Mouse (Mus musculus): ENCODE measurements around the gene Gm3248. TPM values are rescaled to one million over a fixed set of nuclear protein-coding genes. Genes with fewer than 3 reads are reported as not detected.
"Not testable (repeated sequence)": the region's sequence is repeated elsewhere in the genome, so short reads cannot be mapped to it uniquely, and the experiment has no call there.

Gm3248 gene
- total RNA-seq (2017), result not detected in 2 replicates

GRCm38 (mm10) chr14:5961635-5962034 lies at the start of gene Gm3248:
Gene Gm3248, minus strand, starts transcription at chr14:5961745.
- not testable (repeated sequence) for ATAC-seq (replicated peaks in 1 of 2; ENCODE audit: insufficient read depth in 1 of 2, low FRiP score in 2 of 2, low TSS enrichment in 1 of 2, low read depth in 1 of 2, poor library complexity in 2 of 2, severe bottlenecking in 2 of 2)

GRCm38 (mm10) chr14:5987136-5987535 lies 25.6 kb upstream of the Gm3248 start:
- not testable (repeated sequence) for ATAC-seq (replicated peaks in 1 of 2; ENCODE audit: insufficient read depth in 1 of 2, low FRiP score in 2 of 2, low TSS enrichment in 1 of 2, low read depth in 1 of 2, poor library complexity in 2 of 2, severe bottlenecking in 2 of 2)

- ATAC-seq (replicated peaks in 1 of 2; ENCODE audit: insufficient read depth in 1 of 2, low FRiP score in 2 of 2, low TSS enrichment in 1 of 2, low read depth in 1 of 2, poor library complexity in 2 of 2, severe bottlenecking in 2 of 2), result not testable (repeated sequence)
Measured at GRCm38 (mm10) chr14:5979037-5979436, 17.5 kb upstream of the Gm3248 start, which contains the start of gene Gm3453. Gene Gm3453, minus strand, starts transcription at chr14:5979137.

GRCm38 (mm10) chr14:5962441-5962840 lies 896 bp upstream of the Gm3248 start:
- ATAC-seq (replicated peaks in 1 of 2; ENCODE audit: insufficient read depth in 1 of 2, low FRiP score in 2 of 2, low TSS enrichment in 1 of 2, low read depth in 1 of 2, poor library complexity in 2 of 2, severe bottlenecking in 2 of 2), result not testable (repeated sequence)

- not testable (repeated sequence) for ATAC-seq (replicated peaks in 1 of 2; ENCODE audit: insufficient read depth in 1 of 2, low FRiP score in 2 of 2, low TSS enrichment in 1 of 2, low read depth in 1 of 2, poor library complexity in 2 of 2, severe bottlenecking in 2 of 2)
Measured at GRCm38 (mm10) chr14:5961102-5961501, 443 bp downstream of the Gm3248 start.

- not testable (repeated sequence) for ATAC-seq (replicated peaks in 1 of 2; ENCODE audit: insufficient read depth in 1 of 2, low FRiP score in 2 of 2, low TSS enrichment in 1 of 2, low read depth in 1 of 2, poor library complexity in 2 of 2, severe bottlenecking in 2 of 2)
Measured at GRCm38 (mm10) chr14:5960479-5960878, 1.1 kb downstream of the Gm3248 start.

GRCm38 (mm10) chr14:5923276-5923675 lies 38.3 kb downstream of the Gm3248 start:
- not testable (repeated sequence) for ATAC-seq (replicated peaks in 1 of 2; ENCODE audit: insufficient read depth in 1 of 2, low FRiP score in 2 of 2, low TSS enrichment in 1 of 2, low read depth in 1 of 2, poor library complexity in 2 of 2, severe bottlenecking in 2 of 2)

- not testable (repeated sequence) for ATAC-seq (replicated peaks in 1 of 2; ENCODE audit: insufficient read depth in 1 of 2, low FRiP score in 2 of 2, low TSS enrichment in 1 of 2, low read depth in 1 of 2, poor library complexity in 2 of 2, severe bottlenecking in 2 of 2)
Measured at GRCm38 (mm10) chr14:5918330-5918942, 43.1 kb downstream of the Gm3248 start.

- ATAC-seq (replicated peaks in 1 of 2; ENCODE audit: insufficient read depth in 1 of 2, low FRiP score in 2 of 2, low TSS enrichment in 1 of 2, low read depth in 1 of 2, poor library complexity in 2 of 2, severe bottlenecking in 2 of 2), result not testable (repeated sequence)
Measured at GRCm38 (mm10) chr14:5913701-5914100, 47.8 kb downstream of the Gm3248 start.

Other genes starting within 250 kb of the Gm3248 start
- gene Gm3373, start 220.2 kb downstream of the Gm3248 start, total RNA-seq (2017), result 0.13 TPM in 1 of 2 replicates, not detected in the other
- gene Gm3383, start 153.8 kb downstream of the Gm3248 start, total RNA-seq (2017), result 1.8 and 3.8 TPM in 2 replicates
- gene Gm3424, start 131.4 kb downstream of the Gm3248 start, total RNA-seq (2017), result not detected in 2 replicates
- gene Gm8237, start 81.4 kb downstream of the Gm3248 start, total RNA-seq (2017), result not detected in 2 replicates
- gene Gm3453, start 17.4 kb upstream of the Gm3248 start, total RNA-seq (2017), result not detected in 2 replicates
- not detected in 2 replicates for gene Gm6337, start 96.5 kb upstream of the Gm3248 start, total RNA-seq (2017)
- gene Gm8206, start 132.2 kb upstream of the Gm3248 start, total RNA-seq (2017), result not detected in 2 replicates
- gene Gm3468, start 146.9 kb upstream of the Gm3248 start, total RNA-seq (2017), result 2.5 and 5.0 TPM in 2 replicates
- not detected in 2 replicates for gene Gm3476, start 164.1 kb upstream of the Gm3248 start, total RNA-seq (2017)